Mouse (Mus musculus) liver, embryonic 11.5 days (tissue): ENCODE data around the gene Olfr1342. TPM values are rescaled to one million over a fixed set of nuclear protein-coding genes. Genes with fewer than 3 reads are reported as not detected.

Experiments used
- ATAC-seq: fragments of 200-750 bp; cut with Nextera tagmentation; replicated peaks from 2 replicates; pipeline ENCODE4 v1.8.0; 2017; ENCODE audit warnings: moderate number of reproducible peaks, mild to moderate bottlenecking, moderate TSS enrichment, moderate library complexity; ENCODE audit not compliant: low FRiP score
- DNase-seq: peaks from one replicate; pipeline ENCODE4 v3.0.0-alpha.2; 2017; ENCODE audit warnings: low spot score
- H3K27ac ChIP-seq: fragments of 300-500 bp; sonication (generic); 2 replicates; pipeline ENCODE4 v1.5.1; 2014; ENCODE audit warnings: mild to moderate bottlenecking, low read depth, low read length, control low read depth
- H3K27me3 ChIP-seq: fragments of 300-500 bp; sonication (generic); replicated peaks from 2 replicates; pipeline ENCODE4 v1.6.1; 2014; ENCODE audit warnings: low read length, mixed read lengths; ENCODE audit not compliant: control insufficient read depth, insufficient read depth
- H3K36me3 ChIP-seq: fragments of 300-500 bp; sonication (generic); 2 replicates; pipeline ENCODE4 v1.6.1; 2014; ENCODE audit warnings: mild to moderate bottlenecking, low read length, moderate library complexity, mixed read lengths; ENCODE audit not compliant: control insufficient read depth, insufficient read depth
- H3K4me1 ChIP-seq: fragments of 300-500 bp; sonication (generic); replicated peaks from 2 replicates; pipeline ENCODE4 v1.6.1; 2014; ENCODE audit warnings: low read length, mixed read lengths; ENCODE audit not compliant: control insufficient read depth, insufficient read depth
- H3K4me2 ChIP-seq: fragments of 300-500 bp; sonication (generic); 2 replicates; pipeline ENCODE4 v1.6.1; 2014; ENCODE audit warnings: mild to moderate bottlenecking, control low read depth, moderate library complexity
- H3K4me3 ChIP-seq: fragments of 300-500 bp; sonication (generic); 2 replicates; pipeline ENCODE4 v1.5.1; 2014; ENCODE audit warnings: low read depth, low read length, control low read depth
- H3K9ac ChIP-seq: fragments of 300-500 bp; sonication (generic); 2 replicates; pipeline ENCODE4 v1.6.1; 2014; ENCODE audit warnings: low read depth, low read length, control low read depth
- H3K9me3 ChIP-seq: fragments of 300-500 bp; sonication (generic); 2 replicates; pipeline ENCODE4 v1.6.1; 2016; ENCODE audit warnings: low read length, inconsistent platforms, mixed read lengths; ENCODE audit not compliant: control insufficient read depth
- WGBS: fragments of 180-500 bp; shearing (Covaris S2); extraction: QIAGEN DNeasy Blood & Tissue Kit; methylation state at CpG from one replicate; pipeline ENCODE4 v1.1.7; 2014; 5-methylcytosine and 5-hydroxymethylcytosine counted together
- polyA plus RNA-seq: library from polyadenylated mRNA; unstranded; fragments of >200 nt; fragmentation: Nextera tagmentation; extraction: Ambion mirVana; gene quantifications from 2 replicates; pipeline ENCODE4 v1.2.1, GENCODE M21; 2014

Olfr1342 gene
- not detected in 2 replicates for polyA plus RNA-seq

DNA sequence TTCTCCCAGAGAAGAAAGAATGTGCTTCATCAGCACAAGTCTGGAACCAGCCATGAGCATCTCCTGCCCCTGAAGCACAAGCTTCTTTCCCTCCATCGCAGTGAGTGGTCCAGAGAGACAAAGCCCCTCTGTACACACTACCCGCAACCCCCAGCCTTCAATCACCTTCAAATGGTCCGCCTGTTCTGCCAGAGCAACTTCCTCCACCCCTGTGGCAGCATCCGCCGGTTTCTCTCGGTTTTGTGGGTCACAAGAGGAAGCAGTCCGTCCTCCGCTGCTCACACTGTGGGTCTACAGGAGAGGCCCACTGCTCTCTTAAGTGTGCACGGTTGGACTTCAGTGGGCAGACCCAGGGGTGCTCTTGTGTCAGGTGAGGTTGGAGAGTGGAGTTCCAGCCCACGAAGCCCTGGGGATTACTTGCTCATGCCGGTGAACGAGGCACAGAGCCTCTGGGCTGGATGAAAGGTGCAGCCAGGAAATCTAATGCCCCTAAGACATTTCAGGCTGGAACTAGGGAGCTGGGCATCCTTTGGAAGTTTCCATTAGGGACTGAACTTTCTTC is at the start of gene Olfr1342:
Olfr1342 (minus strand) TSS at position 345 of the 562 bp plus-strand sequence.
- no peaks in the 10 kb centered on the region for H3K9me3 ChIP-seq
- H3K27me3 ChIP-seq, result no peaks in the 10 kb centered on the region
- DNase-seq, result no peak
- no peak for ATAC-seq
- no peaks in the 10 kb centered on the region for H3K36me3 ChIP-seq
- H3K4me3 ChIP-seq, result no peak within 1 kb of the TSS
- no peak within 1 kb of the TSS for H3K4me2 ChIP-seq
- H3K4me1 ChIP-seq, result no peaks in the 10 kb centered on the region
- 40% methylated on average over 12 of the region's 12 CpGs for WGBS
- no peak within 1 kb of the TSS for H3K27ac ChIP-seq
- no peak within 1 kb of the TSS for H3K9ac ChIP-seq

DNA sequence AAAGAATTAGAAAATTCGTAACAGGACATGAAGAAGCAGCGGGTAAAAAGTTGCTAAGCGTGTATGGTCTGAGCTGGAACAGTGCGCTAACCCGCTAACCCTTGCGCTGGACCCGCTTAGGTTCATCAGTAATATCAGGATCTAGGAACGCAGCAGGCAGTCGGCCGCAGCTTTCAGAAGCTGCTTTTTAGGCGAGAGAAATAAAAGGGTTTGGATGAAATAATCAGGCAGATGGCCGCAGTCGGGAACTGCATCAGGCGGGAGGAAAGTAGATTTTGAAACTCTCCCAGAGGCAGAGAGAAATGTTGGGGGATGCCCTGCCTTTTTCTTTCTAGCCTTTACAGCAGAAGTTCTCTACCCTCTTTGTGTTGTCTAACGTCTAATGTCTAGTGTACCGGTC is 49.3 kb upstream of the Olfr1342 start:
- H3K36me3 ChIP-seq, result no peaks in the 10 kb centered on the region
- no peak overlapping the region for H3K4me3 ChIP-seq
- ATAC-seq (no peak), DNase-seq (no peak)
- H3K4me2 ChIP-seq, result no peak overlapping the region
- H3K27ac ChIP-seq, result no peak overlapping the region
- H3K9me3 ChIP-seq, result no peaks in the 10 kb centered on the region
- H3K9ac ChIP-seq, result no peak overlapping the region
- no peaks in the 10 kb centered on the region for H3K4me1 ChIP-seq
- peaks cover 17% of the 10 kb centered on the region for H3K27me3 ChIP-seq
- WGBS, result 13% methylated on average over 16 of the region's 16 CpGs

DNA sequence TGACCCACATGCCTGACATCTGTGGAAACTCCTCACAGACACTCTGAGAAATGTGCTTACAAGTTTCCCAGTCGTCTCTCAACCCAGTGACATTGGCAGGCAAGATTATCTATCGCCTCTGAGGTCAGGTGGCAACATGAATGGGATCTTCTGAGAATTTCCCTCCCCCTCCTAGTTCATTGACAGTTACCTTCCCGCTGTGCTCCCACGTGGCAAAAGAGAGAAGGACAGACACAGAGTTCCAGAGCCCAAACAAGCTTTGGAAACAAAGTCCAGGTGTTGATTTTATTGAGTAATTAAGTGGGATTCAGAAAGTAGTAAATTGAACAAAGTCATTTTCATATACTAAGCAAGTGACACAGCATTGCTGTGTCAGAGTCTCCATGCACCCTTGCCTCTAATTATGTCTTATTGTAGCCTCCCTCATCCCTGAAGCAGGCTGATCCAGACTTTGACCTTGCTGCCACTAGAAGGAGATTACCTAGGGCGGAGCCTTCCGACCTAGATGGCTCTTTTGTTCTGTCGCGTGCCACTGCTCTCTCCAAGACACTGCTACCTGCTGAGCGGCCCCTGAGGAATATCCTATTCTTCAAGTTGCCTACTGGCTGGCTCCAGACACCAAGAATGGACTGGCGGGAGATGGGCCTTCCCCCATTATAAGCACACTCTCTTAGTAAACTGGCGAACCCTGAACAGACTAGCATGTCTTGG is 48.6 kb upstream of the Olfr1342 start:
- Histone ChIP-seq H3K4me2 (no peak overlapping the region), H3K9ac (no peak overlapping the region), H3K9me3 (no peaks in the 10 kb centered on the region), H3K4me1 (no peaks in the 10 kb centered on the region), H3K4me3 (no peak overlapping the region), H3K36me3 (no peaks in the 10 kb centered on the region), H3K27me3 (peaks cover 17% of the 10 kb centered on the region), H3K27ac (no peak overlapping the region)
- 7% methylated on average over 11 of the region's 11 CpGs for WGBS
- DNase-seq (no peak), ATAC-seq (no peak)

DNA sequence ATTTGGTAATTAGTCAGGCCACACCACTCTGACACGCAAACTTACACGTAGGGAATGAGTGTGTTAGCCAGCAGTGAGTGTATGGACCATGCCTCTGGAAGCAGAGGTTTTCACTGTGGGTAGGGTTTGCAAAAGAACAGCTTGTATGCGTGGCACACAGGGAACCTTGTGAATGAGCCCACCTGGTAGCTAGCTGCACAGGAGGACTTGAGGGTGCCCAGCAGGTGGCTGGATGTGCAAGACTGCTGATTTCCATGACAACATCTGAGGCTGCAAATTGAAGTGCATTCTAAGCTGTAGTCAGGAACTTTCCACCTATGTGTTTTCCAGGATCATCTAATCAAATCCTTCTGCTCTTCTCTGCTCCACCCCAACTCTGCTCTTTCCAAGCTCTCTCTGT is 47.0 kb upstream of the Olfr1342 start:
- WGBS, result 62% methylated on average over 3 of the region's 3 CpGs
- no peak overlapping the region for H3K4me3 ChIP-seq
- H3K4me1 ChIP-seq, result no peaks in the 10 kb centered on the region
- no peaks in the 10 kb centered on the region for H3K36me3 ChIP-seq
- no peak overlapping the region for H3K27ac ChIP-seq
- H3K9me3 ChIP-seq, result no peaks in the 10 kb centered on the region
- no peak for ATAC-seq
- no peak overlapping the region for H3K9ac ChIP-seq
- no peak for DNase-seq
- H3K4me2 ChIP-seq, result no peak overlapping the region
- H3K27me3 ChIP-seq, result peaks cover 17% of the 10 kb centered on the region

DNA sequence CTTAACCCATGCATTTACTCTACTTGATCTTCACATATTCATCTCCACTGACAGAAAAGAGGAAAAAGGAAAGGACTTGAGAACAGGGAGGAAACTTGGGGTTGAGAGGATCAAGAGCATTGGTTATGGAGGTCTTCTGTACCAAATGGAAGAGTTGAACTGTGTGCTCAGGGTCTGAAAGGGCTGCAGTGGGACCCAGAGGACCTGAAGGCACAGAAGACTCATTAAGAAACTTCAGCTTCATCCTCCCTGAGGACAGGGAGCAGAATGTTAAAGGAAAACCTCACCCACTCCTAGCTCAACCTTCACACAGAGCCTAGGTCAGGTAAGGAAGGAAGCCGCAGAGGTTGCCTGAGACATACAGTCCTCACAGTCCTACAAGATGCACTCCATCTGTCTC is 39.3 kb upstream of the Olfr1342 start, which contains the start of gene Olfr1339:
Olfr1339 (plus strand) TSS at position 301 of the 400 bp plus-strand sequence.
- Histone ChIP-seq H3K4me2 (no peak within 1 kb of the TSS), H3K27me3 (no peaks in the 10 kb centered on the region), H3K4me1 (no peaks in the 10 kb centered on the region), H3K9me3 (no peaks in the 10 kb centered on the region), H3K36me3 (no peaks in the 10 kb centered on the region), H3K27ac (no peak within 1 kb of the TSS), H3K4me3 (no peak within 1 kb of the TSS), H3K9ac (no peak within 1 kb of the TSS)
- WGBS, result 83% methylated on average over 1 of the region's 1 CpGs
- DNase-seq (no peak), ATAC-seq (no peak)

DNA sequence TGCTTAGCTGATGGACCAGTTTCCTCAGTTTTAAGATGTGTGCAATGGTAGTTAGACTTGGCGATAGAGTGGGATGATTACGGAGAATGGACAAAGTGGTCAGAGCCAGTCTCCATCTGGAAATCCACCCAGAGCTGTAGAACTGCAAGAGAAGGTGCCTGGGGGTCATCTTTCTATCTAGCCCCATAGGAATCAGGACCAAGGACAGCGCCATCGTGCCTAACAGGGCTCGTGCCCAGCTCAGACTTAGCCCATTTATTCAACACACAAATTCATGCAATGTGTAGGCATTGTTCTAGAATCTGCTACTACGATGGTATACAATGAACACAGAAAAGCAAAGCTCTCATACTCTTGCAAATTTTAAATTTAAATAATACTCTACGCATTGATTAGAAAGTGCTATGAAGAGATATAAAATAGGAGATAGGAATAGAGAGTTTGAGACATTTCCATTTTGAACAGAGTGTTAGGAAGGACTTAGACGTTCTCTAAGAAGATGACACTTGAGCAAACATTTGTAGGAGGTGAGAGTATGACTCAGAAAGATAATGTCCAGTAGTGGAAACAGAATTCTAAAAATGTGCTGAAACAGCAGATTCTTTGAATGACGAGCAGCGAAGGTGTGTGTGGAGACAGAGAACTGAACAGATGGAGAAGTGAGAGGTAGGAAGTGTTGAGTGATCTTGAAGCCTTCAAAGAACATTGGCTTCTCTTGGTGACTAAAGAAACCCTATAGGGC is 29.4 kb upstream of the Olfr1342 start:
- Histone ChIP-seq H3K4me2 (no peak overlapping the region), H3K4me3 (no peak overlapping the region), H3K27ac (no peak overlapping the region), H3K36me3 (no peaks in the 10 kb centered on the region), H3K9me3 (no peaks in the 10 kb centered on the region), H3K9ac (no peak overlapping the region), H3K4me1 (no peaks in the 10 kb centered on the region), H3K27me3 (no peaks in the 10 kb centered on the region)
- ATAC-seq (no peak), DNase-seq (peak; percentile 34)
- 54% methylated on average over 10 of the region's 10 CpGs for WGBS

DNA sequence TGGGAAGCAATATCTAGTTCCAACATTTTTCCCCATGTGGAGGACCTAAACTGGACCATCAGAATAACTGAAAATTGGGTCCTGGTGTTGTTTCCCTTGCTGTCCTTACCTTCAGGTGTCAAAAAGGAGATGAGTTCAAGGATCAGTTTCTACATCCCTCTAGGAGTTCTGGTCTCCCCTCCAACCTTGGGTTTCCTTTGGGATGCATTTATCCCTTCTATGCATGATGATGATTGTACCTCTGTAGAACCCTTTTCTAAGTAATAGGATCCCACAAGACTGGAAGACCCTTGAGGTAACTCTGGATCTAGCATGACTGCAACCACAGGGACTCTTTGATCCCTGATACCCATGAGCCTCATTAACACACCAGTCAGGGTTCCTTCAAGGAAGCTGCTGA is 27.3 kb upstream of the Olfr1342 start, which contains the start of gene Olfr1340:
Olfr1340 (plus strand) TSS at position 301 of the 400 bp plus-strand sequence.
- DNase-seq (no peak), ATAC-seq (no peak)
- Histone ChIP-seq H3K9me3 (no peaks in the 10 kb centered on the region), H3K9ac (no peak within 1 kb of the TSS), H3K27ac (no peak within 1 kb of the TSS), H3K27me3 (no peaks in the 10 kb centered on the region), H3K4me2 (no peak within 1 kb of the TSS), H3K4me1 (no peaks in the 10 kb centered on the region), H3K36me3 (no peaks in the 10 kb centered on the region), H3K4me3 (no peak within 1 kb of the TSS)

DNA sequence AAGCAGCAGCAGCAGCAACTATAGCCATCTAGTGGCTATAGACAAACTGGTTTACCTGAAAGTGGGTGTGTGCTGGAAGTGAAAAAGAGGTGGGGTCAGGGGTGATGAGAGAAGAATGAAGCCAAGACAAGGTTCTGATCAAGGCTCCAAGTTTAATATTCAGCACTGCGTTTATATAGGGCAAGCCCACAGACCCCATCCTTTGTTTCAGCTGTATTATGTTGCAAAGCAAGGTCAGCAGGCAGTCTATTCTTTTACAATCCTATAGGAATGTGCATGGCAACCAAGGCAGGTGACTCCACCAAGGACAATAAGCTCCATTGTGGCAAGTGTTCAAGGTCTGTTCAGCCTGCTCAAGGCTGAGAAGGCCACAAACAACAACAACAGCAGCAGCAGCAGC is 19.1 kb upstream of the Olfr1342 start:
- H3K4me3 ChIP-seq, result no peak overlapping the region
- H3K9ac ChIP-seq, result no peak overlapping the region
- WGBS, result 41% methylated on average over 1 of the region's 1 CpGs
- H3K9me3 ChIP-seq, result no peaks in the 10 kb centered on the region
- H3K27me3 ChIP-seq, result no peaks in the 10 kb centered on the region
- ATAC-seq (no peak), DNase-seq (no peak)
- no peaks in the 10 kb centered on the region for H3K4me1 ChIP-seq
- no peaks in the 10 kb centered on the region for H3K36me3 ChIP-seq
- H3K4me2 ChIP-seq, result no peak overlapping the region
- no peak overlapping the region for H3K27ac ChIP-seq
